Mouse (Mus musculus) fat pad, adult 2 months (tissue): ENCODE data around the gene Sept1.
"Not testable (repeated sequence)": the region's sequence is repeated elsewhere in the genome, so short reads cannot be mapped to it uniquely, and the experiment has no call there.

Experiments
- DNase-seq: peaks from one replicate; pipeline ENCODE4 v3.0.0-alpha.2; 2011; ENCODE audit warnings: low read depth, low spot score; ENCODE audit errors: extremely low read depth

Sept1 gene

DNA sequence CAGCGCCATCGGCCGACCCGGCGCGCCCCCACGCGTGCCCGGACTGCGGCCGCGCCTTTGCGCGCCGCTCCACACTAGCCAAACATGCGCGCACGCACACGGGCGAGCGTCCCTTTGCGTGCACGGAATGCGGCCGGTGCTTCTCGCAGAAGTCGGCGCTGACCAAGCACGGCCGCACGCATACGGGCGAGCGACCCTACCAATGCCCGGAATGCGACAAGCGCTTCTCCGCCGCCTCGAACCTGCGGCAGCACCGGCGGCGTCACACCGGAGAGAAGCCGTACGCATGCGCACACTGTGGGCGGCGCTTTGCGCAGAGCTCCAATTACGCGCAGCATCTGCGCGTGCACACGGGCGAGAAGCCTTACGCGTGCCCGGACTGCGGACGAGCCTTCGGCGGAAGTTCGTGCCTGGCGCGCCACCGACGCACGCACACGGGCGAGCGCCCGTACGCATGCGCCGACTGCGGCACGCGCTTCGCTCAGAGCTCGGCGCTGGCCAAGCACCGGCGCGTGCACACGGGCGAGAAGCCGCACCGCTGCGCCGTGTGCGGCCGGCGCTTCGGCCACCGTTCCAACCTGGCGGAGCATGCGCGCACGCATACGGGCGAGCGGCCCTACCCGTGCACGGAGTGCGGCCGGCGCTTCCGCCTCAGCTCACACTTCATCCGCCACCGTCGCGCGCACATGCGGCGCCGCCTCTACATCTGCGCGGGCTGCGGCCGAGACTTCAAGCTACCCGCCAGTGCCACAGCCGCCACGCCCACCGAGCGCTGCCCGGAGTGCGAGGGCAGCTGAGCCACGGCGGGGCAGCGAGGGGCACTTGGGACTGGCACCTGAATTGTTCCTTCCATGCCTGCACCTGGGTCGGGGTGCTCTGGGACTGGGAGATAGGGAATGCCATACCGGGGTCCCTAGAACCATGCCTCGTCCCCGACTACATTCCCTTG, 21.2 kb upstream of the Sept1 start:
- DNase-seq = no peak

DNA sequence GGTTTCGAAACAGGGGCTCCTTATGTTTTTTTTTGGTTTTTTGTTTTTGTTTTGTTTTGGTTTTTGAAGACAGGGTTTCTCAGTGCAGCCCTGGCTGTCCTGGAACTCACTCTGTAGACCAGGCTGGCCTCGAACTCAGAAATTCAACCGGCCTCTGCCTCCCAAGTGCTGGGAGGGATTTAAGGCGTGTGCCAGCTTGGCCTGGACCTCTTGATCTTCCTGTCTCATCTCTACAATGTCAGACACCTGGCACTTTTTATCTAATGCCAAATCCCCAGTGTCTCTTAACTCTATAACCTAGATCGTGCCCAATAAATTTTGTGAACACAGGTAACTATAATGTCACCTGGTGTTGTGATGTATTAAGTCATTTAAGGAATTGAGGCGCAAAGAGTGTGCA, 20.4 kb upstream of the Sept1 start:
- no peak for DNase-seq

DNA sequence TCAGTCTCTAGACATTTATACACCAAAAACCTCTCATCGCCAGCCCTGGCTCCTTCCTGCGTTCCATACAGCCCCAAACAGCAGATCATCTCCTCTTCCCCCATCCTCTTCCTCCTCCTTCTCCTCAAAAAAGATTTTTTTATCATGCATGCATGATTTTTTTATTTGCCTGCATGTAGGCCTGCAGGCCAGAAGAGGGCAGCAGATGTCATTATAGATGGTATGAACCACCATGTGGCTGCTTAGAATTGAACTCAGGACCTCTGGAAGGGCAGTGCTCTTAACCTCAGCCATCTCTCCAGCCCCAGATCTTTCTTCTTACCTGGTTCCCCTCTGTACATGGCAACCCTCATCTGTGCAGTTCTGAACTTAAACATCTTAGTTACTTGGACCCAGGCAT, 19.5 kb upstream of the Sept1 start:
- DNase-seq = no peak

GRCm38 (mm10) chr7:127250511-127250910, 17.6 kb upstream of the Sept1 start:
- DNase-seq = not testable (repeated sequence)

DNA sequence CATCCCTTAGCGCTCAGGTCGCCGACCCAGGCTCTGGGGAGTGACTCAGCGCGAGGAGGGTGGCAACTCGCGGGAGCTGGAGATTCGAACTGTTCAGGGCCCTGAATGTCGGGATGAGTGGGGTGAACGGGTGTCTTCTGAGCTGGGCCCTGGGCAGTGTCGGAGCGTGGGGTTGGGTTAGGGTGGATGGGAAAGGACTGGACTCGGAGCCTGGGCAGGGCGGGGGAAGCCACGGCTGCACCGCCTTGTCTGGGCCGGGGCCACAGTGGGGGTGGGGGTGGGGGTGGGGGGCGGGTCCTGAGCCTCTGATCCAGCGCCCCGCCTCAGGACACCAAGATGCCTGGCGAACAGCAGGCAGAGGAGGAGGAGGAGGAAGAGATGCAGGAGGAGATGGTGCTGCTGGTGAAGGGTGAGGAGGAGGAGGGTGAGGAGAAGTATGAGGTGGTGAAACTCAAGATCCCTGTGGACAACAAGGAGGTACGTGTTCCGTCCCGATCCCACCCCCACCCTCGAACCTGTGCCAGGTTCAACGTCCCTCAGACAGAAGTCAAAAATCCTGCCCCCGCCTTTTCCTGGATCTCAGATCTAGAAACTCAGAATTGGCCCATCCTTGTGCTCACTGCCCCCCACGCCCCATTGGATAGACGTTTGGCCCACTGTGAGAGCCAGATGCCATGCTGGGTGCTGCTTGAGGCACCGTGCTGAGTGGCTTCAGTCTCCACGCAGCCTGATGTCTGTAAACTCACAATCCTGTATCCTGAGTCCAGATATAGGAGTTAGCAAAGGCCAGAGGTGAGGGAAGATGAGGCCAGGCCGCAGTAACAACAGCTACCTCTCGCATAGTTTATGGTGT, 12.0 kb upstream of the Sept1 start:
- DNase-seq = no peak

GRCm38 (mm10) chr7:127243870-127244657, 11.1 kb upstream of the Sept1 start, which contains the start of gene Zfp771:
Gene Zfp771 (plus strand): TSS chr7:127244274.
- no peak for DNase-seq

- DNase-seq = no peak
Observed at GRCm38 (mm10) chr7:127243361-127243867, 10.5 kb upstream of the Sept1 start.

DNA sequence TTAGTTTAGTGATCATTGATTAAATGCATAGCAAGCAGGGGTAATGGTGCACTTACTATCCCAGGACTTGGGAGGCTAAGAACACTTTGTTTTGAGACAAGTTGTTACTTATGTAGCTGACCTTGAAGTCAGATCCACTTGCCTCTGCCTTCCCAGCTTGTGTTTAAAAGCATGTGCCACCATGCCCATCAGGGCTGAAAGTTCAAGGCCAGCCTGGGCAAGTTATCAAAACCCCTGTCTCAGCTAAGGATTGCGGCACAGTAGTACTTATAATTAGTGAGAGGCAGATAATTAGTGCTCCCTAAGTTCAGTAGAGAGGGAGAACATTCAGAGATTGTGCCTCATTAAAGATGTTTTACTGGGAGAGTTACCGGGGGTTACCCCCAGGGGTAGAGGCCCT, 1.8 kb upstream of the Sept1 start:
- no peak for DNase-seq

GRCm38 (mm10) chr7:127233765-127234164, 835 bp upstream of the Sept1 start:
- DNase-seq = no peak

DNA sequence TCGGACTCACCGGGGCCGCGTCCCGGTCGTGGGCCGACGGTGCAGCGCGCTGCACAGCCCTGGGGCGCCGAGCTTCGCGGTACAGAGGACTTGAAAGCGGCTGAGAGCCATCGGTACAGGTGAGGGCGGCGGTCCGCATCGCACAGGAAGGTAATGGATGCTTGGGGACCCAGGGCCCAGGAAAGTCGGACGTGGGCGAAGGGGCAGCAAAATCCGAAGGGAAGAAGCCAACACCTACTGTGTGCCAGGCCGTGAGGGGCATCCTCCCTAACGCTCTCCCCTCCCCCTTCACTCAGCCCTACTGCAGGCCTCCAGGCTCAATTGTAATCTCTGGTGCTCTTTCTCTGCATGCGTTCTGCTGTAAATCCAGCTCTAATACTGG, 429 bp upstream of the Sept1 start:
- DNase-seq = no peak

DNA sequence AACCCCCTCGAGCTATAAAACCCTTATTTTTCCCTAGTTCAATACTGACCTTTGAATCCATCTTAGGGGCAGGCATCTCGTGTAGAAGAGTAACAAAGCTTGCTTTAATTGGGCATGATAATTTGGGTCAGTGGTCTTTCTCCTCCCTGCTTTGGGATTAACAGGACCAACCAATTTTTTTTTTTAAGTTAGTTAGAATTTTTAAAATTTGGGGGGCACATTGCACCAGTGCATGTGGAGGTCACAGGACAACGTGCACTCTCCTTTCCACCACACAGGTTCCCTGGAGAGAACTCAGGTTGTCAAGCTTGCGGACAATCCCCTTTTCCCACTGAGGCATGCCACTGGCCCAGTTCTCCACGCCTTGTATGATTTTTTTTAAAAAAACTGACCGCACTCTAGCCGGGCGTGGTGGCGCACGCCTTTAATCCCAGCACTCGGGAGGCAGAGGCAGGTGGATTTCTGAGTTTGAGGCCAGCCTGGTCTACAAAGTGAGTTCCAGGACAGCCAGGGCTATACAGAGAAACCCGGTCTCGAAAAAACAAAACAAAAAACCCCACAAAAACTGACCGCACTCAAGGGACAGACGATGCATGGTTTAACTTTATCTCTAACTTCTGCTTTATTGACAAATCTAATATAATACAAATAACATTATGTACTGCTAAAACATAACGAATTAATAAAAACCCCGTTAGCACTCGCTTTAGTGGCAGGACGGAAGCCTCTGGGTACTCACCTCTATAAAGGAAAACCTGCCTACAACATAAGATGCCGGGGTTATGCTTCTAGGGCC, 906 bp downstream of the Sept1 start:
- no peak for DNase-seq

DNA sequence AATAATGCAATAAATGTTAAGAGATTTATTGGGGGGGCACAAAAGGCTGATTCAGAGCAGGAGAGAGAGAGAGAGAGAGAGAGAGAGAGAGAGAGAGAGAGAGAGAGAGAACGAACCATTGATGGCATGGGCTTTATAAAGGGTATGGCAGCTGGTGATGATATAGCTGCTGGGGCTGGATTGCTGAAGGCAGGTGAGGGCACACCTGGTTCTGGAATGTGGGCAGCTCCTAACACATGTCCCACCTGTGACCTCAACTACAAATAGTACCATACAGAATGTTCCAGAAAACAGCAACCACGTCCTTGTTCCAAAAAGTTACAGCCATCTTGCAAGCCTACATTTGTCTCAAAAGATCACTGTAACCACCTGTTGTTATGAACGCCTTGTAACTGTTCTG, 1.6 kb downstream of the Sept1 start:
- DNase-seq = no peak

- DNase-seq = no peak
Observed at GRCm38 (mm10) chr7:127228615-127229303, 4.2 kb downstream of the Sept1 start.

GRCm38 (mm10) chr7:127225147-127225995, 7.6 kb downstream of the Sept1 start:
- no peak for DNase-seq

- no peak for DNase-seq
Observed at GRCm38 (mm10) chr7:127224616-127225015, 8.3 kb downstream of the Sept1 start.

- DNase-seq = no peak
Observed at GRCm38 (mm10) chr7:127223515-127224478, 9.1 kb downstream of the Sept1 start.

DNA sequence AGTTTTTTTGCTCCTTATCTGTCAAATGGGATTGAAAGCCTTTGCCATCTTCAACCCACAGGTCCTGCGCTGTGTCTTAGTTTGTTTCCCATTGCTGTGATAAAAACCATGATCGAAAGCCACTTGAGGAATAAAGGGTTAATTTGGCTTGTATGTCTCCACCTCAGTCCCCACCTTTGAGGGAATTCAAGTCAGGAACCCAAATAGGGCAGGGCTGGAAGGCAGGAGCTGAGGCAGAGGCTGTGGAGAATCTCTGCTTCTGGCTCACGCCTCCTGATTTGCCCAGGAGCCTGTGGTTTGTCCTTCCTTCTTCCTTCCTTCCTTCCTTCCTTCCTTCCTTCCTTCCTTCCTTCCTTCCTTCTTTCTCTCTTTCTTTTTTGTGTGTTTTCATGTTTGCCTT, 9.8 kb downstream of the Sept1 start:
- DNase-seq = no peak
